9 mouse cellular contexts compared by ENCODE assay signal in genomic region chr5:35701042-35701441, GRCm38 (mm10). TPM values are rescaled to one million over a fixed set of nuclear protein-coding genes. Genes with fewer than 3 reads are reported as not detected.
A peak's percentile ranks its signal among the peaks of the same experiment; 100 is the strongest.
DNase-seq lines count a peak whose midpoint lies in the region; ATAC-seq and TF ChIP-seq lines count a peak whose summit lies in the region.
"Had no signal": no experiment of that assay in that cellular context is flagged by ENCODE, and none has a peak within 500 bp of the region (broad histone marks: within the 10 kb centered on the region; RNA-seq: fewer than 3 reads in every experiment).

No protein-coding gene starts in this region.

- no peaks in the 10 kb centered on the region for H3K9me3 ChIP-seq in liver, embryonic 12.5 days (replicated peaks)
- no peaks in the 10 kb centered on the region for H3K9me3 ChIP-seq in embryonic facial prominence, embryonic 14.5 days (ENCODE audit: control insufficient read depth, low read length)
- H3K9me3 ChIP-seq in intestine, embryonic 15.5 days: no peaks in the 10 kb centered on the region
- no peaks in the 10 kb centered on the region for H3K9me3 ChIP-seq in limb, embryonic 10.5 days (replicated peaks)
- H3K9me3 ChIP-seq: neural tube, embryonic 12.5 days had no signal

- H3K4me3 ChIP-seq in liver, embryonic 12.5 days: no peak overlapping the region
- H3K4me3 ChIP-seq in bone marrow, adult 2 months (replicated peaks; ENCODE audit: control insufficient read depth, low read depth, low read length): no peak overlapping the region
- H3K4me3 ChIP-seq in embryonic facial prominence, embryonic 14.5 days (ENCODE audit: low read depth, low read length): no peak overlapping the region
- no peak overlapping the region for H3K4me3 ChIP-seq in intestine, embryonic 15.5 days (replicated peaks)
- H3K4me3 ChIP-seq in limb, embryonic 10.5 days: no peak overlapping the region
- H3K4me3 ChIP-seq: neural tube, embryonic 12.5 days had no signal

- peaks cover 2% of the 10 kb centered on the region; the same call in 1 of the 2 replicates for H3K36me3 ChIP-seq in liver, embryonic 12.5 days
- no peaks in the 10 kb centered on the region for H3K36me3 ChIP-seq in embryonic facial prominence, embryonic 14.5 days (ENCODE audit: control insufficient read depth, insufficient read depth, low read length)
- no peaks in the 10 kb centered on the region for H3K36me3 ChIP-seq in intestine, embryonic 15.5 days
- no peaks in the 10 kb centered on the region for H3K36me3 ChIP-seq in limb, embryonic 10.5 days
- H3K36me3 ChIP-seq: neural tube, embryonic 12.5 days had no signal

- 37% methylated on average over 6 of the region's 6 CpGs for WGBS in liver, embryonic 12.5 days (ENCODE audit: insufficient replicate concordance)
- WGBS in bone marrow, adult 2 months: 53% methylated on average over 6 of the region's 6 CpGs
- 42% methylated on average over 6 of the region's 6 CpGs for WGBS in embryonic facial prominence, embryonic 14.5 days
- 46% methylated on average over 6 of the region's 6 CpGs for WGBS in intestine, embryonic 15.5 days
- WGBS in limb, embryonic 10.5 days: 44% methylated on average over 6 of the region's 6 CpGs

- no peak for ATAC-seq in liver, embryonic 12.5 days
- peak; percentile 41; the same call in 1 of the 2 replicates for ATAC-seq in embryonic facial prominence, embryonic 14.5 days (ENCODE audit: low read depth)
- peak; percentile 16; the same call in 1 of the 2 replicates for ATAC-seq in intestine, embryonic 15.5 days

- peak; percentile 88 for TF ChIP-seq CTCF in bone marrow, adult 2 months (IDR thresholded peaks at IDR 0.05; ENCODE audit: control insufficient read depth, insufficient read depth, low read length)

- peak; percentile 60 for DNase-seq in liver
- DNase-seq in embryonic facial prominence, embryonic 14.5 days (ENCODE audit: low spot score): no peak
- DNase-seq in limb, embryonic 10.5 days (ENCODE audit: low spot score): peak; percentile 78
- DNase-seq in ovary, postnatal 36 days (ENCODE audit: low spot score): peak; percentile 76
- peak; percentile 76 for DNase-seq in thymus, postnatal 4 days

- no peaks in the 10 kb centered on the region for H3K27me3 ChIP-seq in liver, embryonic 12.5 days (replicated peaks)
- H3K27me3 ChIP-seq in embryonic facial prominence, embryonic 14.5 days (replicated peaks; ENCODE audit: control insufficient read depth, insufficient read depth, low read length): no peaks in the 10 kb centered on the region
- H3K27me3 ChIP-seq in intestine, embryonic 15.5 days (replicated peaks): no peaks in the 10 kb centered on the region
- 0 out of 2 replicates have a peak, but pooled peaks cover 7% of the 10 kb centered on the region for H3K27me3 ChIP-seq in limb, embryonic 10.5 days (ENCODE audit: low read depth, poor library complexity, severe bottlenecking)
- H3K27me3 ChIP-seq: neural tube, embryonic 12.5 days had no signal

- TF ChIP-seq POLR2A in bone marrow, adult 2 months (IDR thresholded peaks at IDR 0.05; ENCODE audit: borderline replicate concordance, control insufficient read depth, low read depth, low read length): no peak

- H3K27ac ChIP-seq in liver, embryonic 12.5 days: no peak overlapping the region
- H3K27ac ChIP-seq in bone marrow, adult 2 months (ENCODE audit: control insufficient read depth, insufficient read depth, low read depth, low read length, poor library complexity): no peak overlapping the region
- no peak overlapping the region for H3K27ac ChIP-seq in embryonic facial prominence, embryonic 14.5 days (replicated peaks; ENCODE audit: low read depth, low read length)
- no peak overlapping the region for H3K27ac ChIP-seq in intestine, embryonic 15.5 days
- no peak overlapping the region for H3K27ac ChIP-seq in limb, embryonic 10.5 days
- H3K27ac ChIP-seq: neural tube, embryonic 12.5 days had no signal

- H3K4me2 ChIP-seq in liver, embryonic 12.5 days: no peak overlapping the region
- no peak overlapping the region for H3K4me2 ChIP-seq in embryonic facial prominence, embryonic 14.5 days (ENCODE audit: low read depth, low read length)
- H3K4me2 ChIP-seq in intestine, embryonic 15.5 days (replicated peaks): no peak overlapping the region
- H3K4me2 ChIP-seq: neural tube, embryonic 12.5 days had no signal

- H3K9ac ChIP-seq in liver, embryonic 12.5 days: no peak overlapping the region
- no peak overlapping the region for H3K9ac ChIP-seq in embryonic facial prominence, embryonic 14.5 days (ENCODE audit: low read depth, low read length)
- H3K9ac ChIP-seq in intestine, embryonic 15.5 days: no peak overlapping the region
- H3K9ac ChIP-seq: neural tube, embryonic 12.5 days had no signal

- no peaks in the 10 kb centered on the region for H3K4me1 ChIP-seq in liver, embryonic 12.5 days
- H3K4me1 ChIP-seq in bone marrow, adult 2 months (ENCODE audit: control insufficient read depth, insufficient read depth, low read length): no peaks in the 10 kb centered on the region
- no peaks in the 10 kb centered on the region for H3K4me1 ChIP-seq in embryonic facial prominence, embryonic 14.5 days (ENCODE audit: control insufficient read depth, insufficient read depth, low read length)
- H3K4me1 ChIP-seq in intestine, embryonic 15.5 days (replicated peaks): no peaks in the 10 kb centered on the region
- H3K4me1 ChIP-seq in limb, embryonic 10.5 days: 0 out of 2 replicates have a peak, but pooled peaks cover under 1% of the 10 kb centered on the region
- H3K4me1 ChIP-seq: neural tube, embryonic 12.5 days had no signal

RNA-seq across cellular contexts. Expression of gene Htra3, which starts 21.5 kb away (rescaled TPM):
- polyA plus RNA-seq in liver, embryonic 12.5 days (2016; fragmentation: Nextera tagmentation; extraction: Ambion mirVana): 1.2 and 1.4 TPM in 2 replicates
- polyA plus RNA-seq in bone marrow, adult 2 months (2011; ENCODE audit: insufficient read depth, insufficient read length, low replicate concordance, missing spikeins): 1.8 TPM in 1 of 2 replicates, not detected in the other
- 42.5 and 46.4 TPM in 2 replicates for polyA plus RNA-seq in embryonic facial prominence, embryonic 14.5 days (2014; fragmentation: Nextera tagmentation; extraction: Ambion mirVana)
- 47.2 and 48.2 TPM in 2 replicates for polyA plus RNA-seq in intestine, embryonic 15.5 days (2015; fragmentation: Nextera tagmentation; extraction: Ambion mirVana)
- polyA plus RNA-seq in limb, embryonic 10.5 days (2016; fragmentation: Nextera tagmentation; extraction: Ambion mirVana): 0.51 and 0.62 TPM in 2 replicates

RNA-seq across cellular contexts. Expression of gene Sh3tc1, which starts 38.7 kb away (rescaled TPM):
- 3.3 and 3.8 TPM in 2 replicates for polyA plus RNA-seq in liver, embryonic 12.5 days (2016; fragmentation: Nextera tagmentation; extraction: Ambion mirVana)
- polyA plus RNA-seq in bone marrow, adult 2 months (2011; ENCODE audit: insufficient read depth, insufficient read length, low replicate concordance, missing spikeins): 7.9 and 18.9 TPM in 2 replicates
- polyA plus RNA-seq in embryonic facial prominence, embryonic 14.5 days (2014; fragmentation: Nextera tagmentation; extraction: Ambion mirVana): 5.1 and 5.3 TPM in 2 replicates
- 16.0 and 17.8 TPM in 2 replicates for polyA plus RNA-seq in intestine, embryonic 15.5 days (2015; fragmentation: Nextera tagmentation; extraction: Ambion mirVana)
- 4.9 and 6.6 TPM in 2 replicates for polyA plus RNA-seq in limb, embryonic 10.5 days (2016; fragmentation: Nextera tagmentation; extraction: Ambion mirVana)

RNA-seq across cellular contexts. Expression of gene Ablim2, which starts 56.6 kb away (rescaled TPM):
- polyA plus RNA-seq in liver, embryonic 12.5 days (2016; fragmentation: Nextera tagmentation; extraction: Ambion mirVana): 0.08 and 0.12 TPM in 2 replicates
- polyA plus RNA-seq in bone marrow, adult 2 months (2011; ENCODE audit: insufficient read depth, insufficient read length, low replicate concordance, missing spikeins): 2.2 TPM in 1 of 2 replicates, not detected in the other
- polyA plus RNA-seq in embryonic facial prominence, embryonic 14.5 days (2014; fragmentation: Nextera tagmentation; extraction: Ambion mirVana): 3.4 and 5.4 TPM in 2 replicates
- 3.7 and 4.1 TPM in 2 replicates for polyA plus RNA-seq in intestine, embryonic 15.5 days (2015; fragmentation: Nextera tagmentation; extraction: Ambion mirVana)
- polyA plus RNA-seq in limb, embryonic 10.5 days (2016; fragmentation: Nextera tagmentation; extraction: Ambion mirVana): 0.74 and 0.92 TPM in 2 replicates

Comparison
In these comparisons a context has a peak if more than half of its experiments do, and no peak if none do; other contexts are left out.
1. RNA of gene Htra3, which starts 21.5 kb away (polyA plus RNA-seq): 47.2 to 48.2 TPM in intestine, embryonic 15.5 days and 42.5 to 46.4 TPM in embryonic facial prominence, embryonic 14.5 days; 1.2 to 1.4 TPM in liver, embryonic 12.5 days, 0.51 to 0.62 TPM in limb, embryonic 10.5 days and 1.8 TPM in bone marrow, adult 2 months; every median in the first group is over 10 times any median in the second.